Mouse (Mus musculus) intestine, embryonic 16.5 days (tissue): ENCODE results near the gene Ube4a. TPM values are rescaled to one million over a fixed set of nuclear protein-coding genes. Genes with fewer than 3 reads are reported as not detected.

ENCODE experiments used
- ATAC-seq: fragments of 200-750 bp; cut with Nextera tagmentation; 2 replicates; pipeline ENCODE4 v1.8.0; 2017; ENCODE audit warnings: moderate TSS enrichment, moderate library complexity
- H3K27ac ChIP-seq: fragments of 300-500 bp; sonication (generic); 2 replicates; pipeline ENCODE4 v1.5.1; 2014; ENCODE audit warnings: mild to moderate bottlenecking, low read length
- H3K27me3 ChIP-seq: fragments of 300-500 bp; sonication (generic); replicated peaks from 2 replicates; pipeline ENCODE4 v1.6.1; 2014; ENCODE audit warnings: low read length, control low read depth, mixed read lengths; ENCODE audit not compliant: control insufficient read depth, insufficient read depth
- H3K36me3 ChIP-seq: fragments of 300-500 bp; sonication (generic); 2 replicates; pipeline ENCODE4 v1.6.1; 2014; ENCODE audit warnings: low read length, control low read depth; ENCODE audit not compliant: control insufficient read depth, insufficient read depth
- H3K4me1 ChIP-seq: fragments of 300-500 bp; sonication (generic); 2 replicates; pipeline ENCODE4 v1.6.1; 2014; ENCODE audit warnings: low read length, control low read depth, mixed read lengths; ENCODE audit not compliant: control insufficient read depth, insufficient read depth
- H3K4me2 ChIP-seq: fragments of 300-500 bp; sonication (generic); 2 replicates; pipeline ENCODE4 v1.6.1; 2014; ENCODE audit warnings: low read depth, low read length, control low read depth
- H3K4me3 ChIP-seq: fragments of 300-500 bp; sonication (generic); 2 replicates; pipeline ENCODE4 v1.5.1; 2014; ENCODE audit warnings: mild to moderate bottlenecking, low read length
- H3K9ac ChIP-seq: fragments of 300-500 bp; sonication (generic); 2 replicates; pipeline ENCODE4 v1.6.1; 2014; ENCODE audit warnings: low read depth, low read length
- H3K9me3 ChIP-seq: fragments of 300-500 bp; sonication (generic); 2 replicates; pipeline ENCODE4 v1.6.1; 2016; ENCODE audit warnings: low read length, control low read depth; ENCODE audit not compliant: control insufficient read depth
- WGBS: fragments of 180-500 bp; shearing (Covaris S2); extraction: QIAGEN DNeasy Blood & Tissue Kit; methylation state at CpG from one replicate; pipeline ENCODE4 v1.1.7; 2014; 5-methylcytosine and 5-hydroxymethylcytosine counted together
- polyA plus RNA-seq: library from polyadenylated mRNA; unstranded; fragments of >200 nt; fragmentation: Nextera tagmentation; extraction: Ambion mirVana; gene quantifications from 2 replicates; pipeline ENCODE4 v1.2.1, GENCODE M21; 2015

Ube4a gene
- polyA plus RNA-seq, 1 experiment from 2014 or later: 23.0 TPM

- Histone ChIP-seq H3K9ac (no peak overlapping the region), H3K27ac (no peak overlapping the region), H3K36me3 (no peaks in the 10 kb centered on the region), H3K4me1 (no peaks in the 10 kb centered on the region), H3K9me3 (no peaks in the 10 kb centered on the region), H3K4me3 (no peak overlapping the region), H3K27me3 (no peaks in the 10 kb centered on the region), H3K4me2 (no peak overlapping the region)
- ATAC-seq: no peak
- WGBS: 55% methylated on average over 6 of the region's 6 CpGs
Measured at GRCm38 (mm10) chr9:44999171-44999570, 33.8 kb upstream of the Ube4a start.

DNA sequence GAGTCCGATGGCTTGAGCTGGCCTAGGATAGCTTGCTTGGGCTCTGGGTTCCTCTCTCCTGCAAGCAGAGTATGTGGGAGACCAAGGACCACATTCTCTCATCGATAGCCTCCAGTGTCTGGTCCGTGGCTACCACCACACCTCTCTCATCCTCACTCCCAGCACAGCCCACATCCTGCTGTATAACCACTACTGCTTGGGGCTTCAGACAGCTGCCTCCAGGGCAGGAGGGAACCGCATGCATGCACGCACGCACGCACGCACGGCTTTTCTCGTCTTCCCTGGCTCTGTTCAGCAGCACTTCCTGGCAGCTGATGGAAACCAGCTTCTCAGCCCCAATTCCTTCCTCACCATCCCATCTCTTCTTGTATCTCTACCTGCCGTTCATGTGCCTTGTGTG, 32.7 kb upstream of the Ube4a start:
- WGBS: 69% methylated on average over 11 of the region's 11 CpGs
- Histone ChIP-seq H3K27me3 (no peaks in the 10 kb centered on the region), H3K4me3 (no peak overlapping the region), H3K4me1 (no peaks in the 10 kb centered on the region), H3K27ac (no peak overlapping the region), H3K9me3 (no peaks in the 10 kb centered on the region), H3K4me2 (no peak overlapping the region), H3K36me3 (no peaks in the 10 kb centered on the region), H3K9ac (no peak overlapping the region)
- no peak for ATAC-seq

DNA sequence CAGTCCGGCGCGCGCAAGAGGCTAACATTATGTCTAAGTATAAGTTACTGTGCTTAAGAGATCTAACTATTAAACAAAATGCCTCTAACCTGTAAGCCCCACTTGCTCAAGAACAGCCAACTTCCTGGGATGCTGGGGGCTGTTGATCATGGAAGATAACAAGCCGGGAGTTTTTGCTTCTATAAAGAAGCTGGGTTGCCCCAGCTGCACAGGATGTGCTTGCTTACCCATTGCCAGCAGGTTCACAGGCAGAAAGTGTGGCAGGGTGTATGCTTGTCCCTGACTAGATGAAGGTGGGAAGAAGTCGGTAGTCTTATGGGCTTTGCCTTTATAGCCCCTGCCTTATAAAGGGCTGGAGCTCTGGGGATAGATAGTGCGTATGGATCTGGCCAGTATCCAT, 31.2 kb upstream of the Ube4a start:
- Histone ChIP-seq H3K9ac (no peak overlapping the region), H3K4me2 (no peak overlapping the region), H3K27ac (no peak overlapping the region), H3K4me3 (no peak overlapping the region), H3K4me1 (no peaks in the 10 kb centered on the region), H3K36me3 (no peaks in the 10 kb centered on the region), H3K27me3 (no peaks in the 10 kb centered on the region), H3K9me3 (no peaks in the 10 kb centered on the region)
- ATAC-seq: no peak
- 92% methylated on average over 7 of the region's 7 CpGs for WGBS

GRCm38 (mm10) chr9:44994962-44995361, 29.6 kb upstream of the Ube4a start:
- Histone ChIP-seq H3K4me2 (no peak overlapping the region), H3K27ac (no peak overlapping the region), H3K36me3 (no peaks in the 10 kb centered on the region), H3K4me3 (no peak overlapping the region), H3K27me3 (no peaks in the 10 kb centered on the region), H3K9me3 (no peaks in the 10 kb centered on the region), H3K9ac (no peak overlapping the region), H3K4me1 (no peaks in the 10 kb centered on the region)
- ATAC-seq: no peak
- WGBS: 64% methylated on average over 4 of the region's 4 CpGs

GRCm38 (mm10) chr9:44993268-44993667, 27.9 kb upstream of the Ube4a start:
- Histone ChIP-seq H3K4me1 (no peaks in the 10 kb centered on the region), H3K27me3 (no peaks in the 10 kb centered on the region), H3K9ac (no peak overlapping the region), H3K27ac (no peak overlapping the region), H3K9me3 (no peaks in the 10 kb centered on the region), H3K36me3 (no peaks in the 10 kb centered on the region), H3K4me3 (no peak overlapping the region), H3K4me2 (no peak overlapping the region)
- no peak for ATAC-seq
- 83% methylated on average over 2 of the region's 2 CpGs for WGBS

- Histone ChIP-seq H3K36me3 (no peaks in the 10 kb centered on the region), H3K4me2 (no peak overlapping the region), H3K9ac (no peak overlapping the region), H3K4me3 (no peak overlapping the region), H3K27ac (no peak overlapping the region), H3K27me3 (no peaks in the 10 kb centered on the region), H3K9me3 (no peaks in the 10 kb centered on the region), H3K4me1 (no peaks in the 10 kb centered on the region)
- no peak for ATAC-seq
Measured at GRCm38 (mm10) chr9:44992271-44992670, 26.9 kb upstream of the Ube4a start.

GRCm38 (mm10) chr9:44991821-44992220, 26.4 kb upstream of the Ube4a start:
- H3K27ac ChIP-seq: no peak overlapping the region
- H3K4me1 ChIP-seq: no peaks in the 10 kb centered on the region
- no peak for ATAC-seq
- H3K9ac ChIP-seq: no peak overlapping the region
- H3K36me3 ChIP-seq: no peaks in the 10 kb centered on the region
- no peak overlapping the region for H3K4me2 ChIP-seq
- WGBS: 78% methylated on average over 2 of the region's 2 CpGs
- H3K9me3 ChIP-seq: no peaks in the 10 kb centered on the region
- H3K27me3 ChIP-seq: no peaks in the 10 kb centered on the region
- H3K4me3 ChIP-seq: no peak overlapping the region

- H3K36me3 ChIP-seq: no peaks in the 10 kb centered on the region
Measured at GRCm38 (mm10) chr9:44986976-44987375, 21.6 kb upstream of the Ube4a start.

DNA sequence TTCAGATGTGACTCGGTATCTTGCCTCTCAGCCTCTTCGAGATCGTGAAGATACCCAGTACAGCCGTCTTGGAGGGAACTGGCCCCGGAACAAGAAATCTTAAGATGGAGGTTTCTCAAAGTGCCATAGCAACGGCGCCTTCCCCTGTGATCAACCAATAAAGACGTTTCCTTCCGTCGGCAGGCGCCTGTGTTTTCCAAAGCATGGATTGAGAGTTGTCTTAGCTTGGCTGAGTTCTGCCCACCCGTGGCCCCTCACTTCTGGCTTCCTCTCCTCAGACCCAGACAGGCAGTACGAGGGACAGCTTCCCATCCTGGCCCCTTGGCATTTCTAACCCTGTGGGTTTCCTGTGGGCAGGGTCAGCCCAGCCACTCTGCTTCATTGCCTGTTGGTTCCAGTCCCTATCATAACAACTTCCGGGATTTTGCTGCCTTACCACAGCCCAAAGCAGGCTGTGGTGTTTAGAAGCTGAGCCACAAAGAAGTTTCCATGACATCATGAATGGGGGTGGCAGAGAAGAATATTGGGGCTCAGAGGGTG, 20.9 kb upstream of the Ube4a start:
- Histone ChIP-seq H3K4me2 (no peak overlapping the region), H3K9ac (no peak overlapping the region), H3K4me1 (no peaks in the 10 kb centered on the region), H3K36me3 (no peaks in the 10 kb centered on the region), H3K27me3 (no peaks in the 10 kb centered on the region), H3K4me3 (no peak overlapping the region), H3K27ac (no peak overlapping the region), H3K9me3 (no peaks in the 10 kb centered on the region)
- WGBS: 58% methylated on average over 14 of the region's 14 CpGs
- ATAC-seq: no peak

More at GRCm38 (mm10) chr9:44986976-44987375, 21.6 kb upstream of the Ube4a start:
- H3K27me3 ChIP-seq: no peaks in the 10 kb centered on the region
- no peak for ATAC-seq
- no peaks in the 10 kb centered on the region for H3K4me1 ChIP-seq
- WGBS: 62% methylated on average over 5 of the region's 5 CpGs
- H3K9ac ChIP-seq: no peak overlapping the region
- no peak overlapping the region for H3K4me2 ChIP-seq
- H3K4me3 ChIP-seq: no peak overlapping the region
- no peaks in the 10 kb centered on the region for H3K9me3 ChIP-seq
- no peak overlapping the region for H3K27ac ChIP-seq

- no peaks in the 10 kb centered on the region for H3K4me1 ChIP-seq
- H3K4me2 ChIP-seq: no peak overlapping the region
- H3K27ac ChIP-seq: no peak overlapping the region
- no peaks in the 10 kb centered on the region for H3K27me3 ChIP-seq
- ATAC-seq: no peak
- no peaks in the 10 kb centered on the region for H3K36me3 ChIP-seq
- WGBS: 73% methylated on average over 3 of the region's 3 CpGs
- H3K9me3 ChIP-seq: no peaks in the 10 kb centered on the region
- no peak overlapping the region for H3K9ac ChIP-seq
- no peak overlapping the region for H3K4me3 ChIP-seq
Measured at GRCm38 (mm10) chr9:44985721-44986161, 20.3 kb upstream of the Ube4a start.
